Mouse (Mus musculus): ENCODE results near the gene Pacrg.

- no peak for TF ChIP-seq EP300 (optimal IDR thresholded peaks at IDR 0.05)
- TF ChIP-seq CTCF (IDR thresholded peaks at IDR 0.05; ENCODE audit: low read depth), result no peak
These were observed 426.2 kb downstream of the Pacrg start for GRCm38 (mm10) chr17:10413870-10414269.

All from stomach, postnatal 0 days (tissue).